Mouse (Mus musculus) hindbrain, embryonic 14.5 days (tissue): Measurements from ENCODE around the gene Ptpn14. TPM values are rescaled to one million over a fixed set of nuclear protein-coding genes. Genes with fewer than 3 reads are reported as not detected.

ENCODE experiments used
- ATAC-seq: fragments of 200-750 bp; cut with Nextera tagmentation; 2 replicates; pipeline ENCODE4 v1.8.0; 2017; ENCODE audit warnings: moderate number of reproducible peaks, mild to moderate bottlenecking, moderate TSS enrichment, moderate library complexity; ENCODE audit not compliant: low FRiP score
- DNase-seq: peaks from one replicate; pipeline ENCODE4 v3.0.0-alpha.2; 2015; ENCODE audit warnings: low spot score
- H3K27ac ChIP-seq: fragments of 300-500 bp; sonication (generic); 2 replicates; pipeline ENCODE4 v1.5.1; 2014; ENCODE audit warnings: mild to moderate bottlenecking, moderate library complexity
- H3K27me3 ChIP-seq: fragments of 300-500 bp; sonication (generic); 2 replicates; pipeline ENCODE4 v1.6.1; 2014; ENCODE audit warnings: mild to moderate bottlenecking, low read length, mixed read lengths; ENCODE audit not compliant: control insufficient read depth, insufficient read depth
- H3K36me3 ChIP-seq: fragments of 300-500 bp; sonication (generic); replicated peaks from 2 replicates; pipeline ENCODE4 v1.6.1; 2014; ENCODE audit not compliant: control insufficient read depth, insufficient read depth
- H3K4me1 ChIP-seq: fragments of 300-500 bp; sonication (generic); replicated peaks from 2 replicates; pipeline ENCODE4 v1.6.1; 2014; ENCODE audit warnings: antibody characterized with exemption, low read length, mixed read lengths; ENCODE audit not compliant: control insufficient read depth, insufficient read depth
- H3K4me2 ChIP-seq: fragments of 300-500 bp; sonication (generic); replicated peaks from 2 replicates; pipeline ENCODE4 v1.6.1; 2014; ENCODE audit warnings: mild to moderate bottlenecking, moderate library complexity
- H3K4me3 ChIP-seq: fragments of 300-500 bp; sonication (generic); replicated peaks from 2 replicates; pipeline ENCODE4 v1.5.1; 2014; ENCODE audit warnings: mild to moderate bottlenecking, low read length
- H3K9ac ChIP-seq: fragments of 300-500 bp; sonication (generic); 2 replicates; pipeline ENCODE4 v1.6.1; 2014
- H3K9me3 ChIP-seq: fragments of 300-500 bp; sonication (generic); 2 replicates; pipeline ENCODE4 v1.6.1; 2016; ENCODE audit warnings: low read length; ENCODE audit not compliant: control insufficient read depth
- WGBS: fragments of 180-500 bp; shearing (Covaris S2); extraction: QIAGEN DNeasy Blood & Tissue Kit; methylation state at CpG from one replicate; pipeline ENCODE4 v1.1.7; 2014; 5-methylcytosine and 5-hydroxymethylcytosine counted together
- polyA plus RNA-seq: library from polyadenylated mRNA; unstranded; fragments of >200 nt; fragmentation: Nextera tagmentation; extraction: Ambion mirVana; gene quantifications from 2 replicates; pipeline ENCODE4 v1.2.1, GENCODE M21; 2014

The Ptpn14 gene
- polyA plus RNA-seq, 1 experiment from 2014 or later: 2.6 TPM

- ATAC-seq (no peak), DNase-seq (no peak)
- Histone ChIP-seq H3K4me1 (no peaks in the 10 kb centered on the region), H3K27ac (no peak overlapping the region), H3K9ac (no peak overlapping the region), H3K4me2 (no peak overlapping the region), H3K27me3 (no peaks in the 10 kb centered on the region), H3K4me3 (no peak overlapping the region), H3K9me3 (no peaks in the 10 kb centered on the region), H3K36me3 (no peaks in the 10 kb centered on the region)
- 93% methylated on average over 6 of the region's 6 CpGs for WGBS
These were observed 79.9 kb downstream of the Ptpn14 start for GRCm38 (mm10) chr1:189808015-189808414.

- Histone ChIP-seq H3K27me3 (no peaks in the 10 kb centered on the region), H3K9ac (no peak overlapping the region), H3K9me3 (no peaks in the 10 kb centered on the region), H3K4me1 (no peaks in the 10 kb centered on the region), H3K4me3 (no peak overlapping the region), H3K4me2 (no peak overlapping the region), H3K27ac (no peak overlapping the region), H3K36me3 (no peaks in the 10 kb centered on the region)
- 97% methylated on average over 2 of the region's 2 CpGs for whole genome bisulfite sequencing
- no peak for ATAC-seq
- no peak for DNase-seq
These were observed 80.4 kb downstream of the Ptpn14 start for GRCm38 (mm10) chr1:189808453-189808852.

GRCm38 (mm10) chr1:189811778-189812177, 83.7 kb downstream of the Ptpn14 start:
- Histone ChIP-seq H3K4me2 (no peak overlapping the region), H3K4me3 (no peak overlapping the region), H3K27ac (no peak overlapping the region), H3K9me3 (no peaks in the 10 kb centered on the region), H3K36me3 (no peaks in the 10 kb centered on the region), H3K9ac (no peak overlapping the region), H3K4me1 (no peaks in the 10 kb centered on the region), H3K27me3 (no peaks in the 10 kb centered on the region)
- 93% methylated on average over 2 of the region's 2 CpGs for WGBS
- no peak for ATAC-seq
- no peak for DNase-seq

- Histone ChIP-seq H3K4me2 (no peak overlapping the region), H3K4me3 (no peak overlapping the region), H3K9me3 (no peaks in the 10 kb centered on the region), H3K27me3 (no peaks in the 10 kb centered on the region), H3K4me1 (no peaks in the 10 kb centered on the region), H3K36me3 (no peaks in the 10 kb centered on the region), H3K9ac (no peak overlapping the region), H3K27ac (no peak overlapping the region)
- ATAC-seq: no peak
- DNase-seq: no peak
- WGBS: 91% methylated on average over 4 of the region's 4 CpGs
These were observed 86.3 kb downstream of the Ptpn14 start for GRCm38 (mm10) chr1:189814385-189814784.

GRCm38 (mm10) chr1:189817089-189817488, 89.0 kb downstream of the Ptpn14 start:
- no peak overlapping the region for H3K4me2 ChIP-seq
- no peak overlapping the region for H3K27ac ChIP-seq
- no peaks in the 10 kb centered on the region for H3K4me1 ChIP-seq
- ATAC-seq (no peak), DNase-seq (no peak)
- H3K4me3 ChIP-seq: no peak overlapping the region
- no peak overlapping the region for H3K9ac ChIP-seq
- no peaks in the 10 kb centered on the region for H3K27me3 ChIP-seq
- H3K36me3 ChIP-seq: no peaks in the 10 kb centered on the region
- 93% methylated on average over 8 of the region's 8 CpGs for WGBS
- H3K9me3 ChIP-seq: no peaks in the 10 kb centered on the region

- H3K36me3 ChIP-seq: no peaks in the 10 kb centered on the region
- H3K4me1 ChIP-seq: no peaks in the 10 kb centered on the region
- H3K9me3 ChIP-seq: no peaks in the 10 kb centered on the region
- no peak overlapping the region for H3K9ac ChIP-seq
- 82% methylated on average over 9 of the region's 9 CpGs for WGBS
- H3K27me3 ChIP-seq: no peaks in the 10 kb centered on the region
- ATAC-seq (no peak), DNase-seq (no peak)
- no peak overlapping the region for H3K4me3 ChIP-seq
- H3K4me2 ChIP-seq: no peak overlapping the region
- H3K27ac ChIP-seq: no peak overlapping the region
These were observed 89.7 kb downstream of the Ptpn14 start for GRCm38 (mm10) chr1:189817810-189818209.

GRCm38 (mm10) chr1:189820111-189820510, 92.0 kb downstream of the Ptpn14 start:
- DNase-seq (no peak), ATAC-seq (no peak)
- no peaks in the 10 kb centered on the region for H3K27me3 ChIP-seq
- 80% methylated on average over 5 of the region's 5 CpGs for WGBS
- H3K36me3 ChIP-seq: no peaks in the 10 kb centered on the region
- H3K4me3 ChIP-seq: no peak overlapping the region
- H3K4me1 ChIP-seq: no peaks in the 10 kb centered on the region
- H3K9ac ChIP-seq: no peak overlapping the region
- H3K4me2 ChIP-seq: no peak overlapping the region
- H3K9me3 ChIP-seq: no peaks in the 10 kb centered on the region
- no peak overlapping the region for H3K27ac ChIP-seq

- H3K27me3 ChIP-seq: no peaks in the 10 kb centered on the region
- H3K9ac ChIP-seq: no peak overlapping the region
- H3K9me3 ChIP-seq: no peaks in the 10 kb centered on the region
- DNase-seq (no peak), ATAC-seq (no peak)
- H3K27ac ChIP-seq: no peak overlapping the region
- 84% methylated on average over 5 of the region's 5 CpGs for WGBS
- H3K4me1 ChIP-seq: no peaks in the 10 kb centered on the region
- H3K36me3 ChIP-seq: no peaks in the 10 kb centered on the region
- H3K4me3 ChIP-seq: no peak overlapping the region
- no peak overlapping the region for H3K4me2 ChIP-seq
These were observed 96.4 kb downstream of the Ptpn14 start for GRCm38 (mm10) chr1:189824436-189824835.

GRCm38 (mm10) chr1:189830391-189830790, 102.3 kb downstream of the Ptpn14 start:
- H3K9ac ChIP-seq: no peak overlapping the region
- no peaks in the 10 kb centered on the region for H3K9me3 ChIP-seq
- H3K4me2 ChIP-seq: no peak overlapping the region
- 59% methylated on average over 4 of the region's 4 CpGs for WGBS
- no peaks in the 10 kb centered on the region for H3K27me3 ChIP-seq
- ATAC-seq (no peak), DNase-seq (no peak)
- H3K4me3 ChIP-seq: no peak overlapping the region
- H3K27ac ChIP-seq: no peak overlapping the region
- no peaks in the 10 kb centered on the region for H3K4me1 ChIP-seq
- H3K36me3 ChIP-seq: no peaks in the 10 kb centered on the region

- 17% methylated on average over 12 of the region's 12 CpGs for WGBS
- H3K9ac ChIP-seq: no peak overlapping the region
- ATAC-seq: no peak
These were observed 102.7 kb downstream of the Ptpn14 start for GRCm38 (mm10) chr1:189830797-189831232.

More at GRCm38 (mm10) chr1:189830797-189831232, 102.7 kb downstream of the Ptpn14 start:
- H3K4me1 ChIP-seq: no peaks in the 10 kb centered on the region
- no peak for DNase-seq
- H3K4me3 ChIP-seq: no peak overlapping the region
- H3K4me2 ChIP-seq: no peak overlapping the region
- H3K27me3 ChIP-seq: no peaks in the 10 kb centered on the region
- H3K9me3 ChIP-seq: no peaks in the 10 kb centered on the region
- H3K27ac ChIP-seq: no peak overlapping the region
- H3K36me3 ChIP-seq: no peaks in the 10 kb centered on the region
